Mouse (Mus musculus): ENCODE results near the gene Gstcd.

DNA sequence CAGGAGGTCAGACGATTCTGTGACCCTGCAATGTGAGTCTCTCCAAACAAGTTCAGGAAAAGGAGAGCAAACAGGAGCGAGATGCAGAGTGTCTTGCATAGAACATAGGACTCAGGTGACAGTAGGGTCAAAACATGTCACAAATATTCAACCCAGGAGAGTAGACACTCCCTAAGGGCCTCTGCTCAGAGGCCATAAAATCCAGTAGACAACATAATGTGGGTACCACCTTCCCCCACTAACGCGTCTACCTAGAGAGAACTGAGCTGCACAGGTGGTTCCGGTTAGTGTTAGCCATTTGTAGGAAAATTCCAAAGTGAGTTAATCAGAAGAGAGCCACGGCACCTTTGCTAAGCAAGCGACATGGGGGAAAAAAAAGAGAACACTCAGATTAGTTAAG, 147.6 kb downstream of the Gstcd start:
- no peak for TF ChIP-seq HCFC1 (IDR thresholded peaks at IDR 0.05; ENCODE audit: borderline replicate concordance, insufficient read depth, low read length)
- no peak for TF ChIP-seq ZNF384 (IDR thresholded peaks at IDR 0.05; ENCODE audit: low read depth, low read length)
- TF ChIP-seq MAFK (IDR thresholded peaks at IDR 0.05; ENCODE audit: insufficient read depth, low read depth, low read length) = no peak
